Mouse (Mus musculus): ENCODE results near the gene Kcnh4. TPM values are rescaled to one million over a fixed set of nuclear protein-coding genes. Genes with fewer than 3 reads are reported as not detected.

Kcnh4 gene
- total RNA-seq, 1 experiment = 0.45 TPM

- peak; percentile 73 for DNase-seq (ENCODE audit: low read depth, low spot score)
- H3K27ac ChIP-seq (ENCODE audit: insufficient read depth, low read depth, low read length, poor library complexity, severe bottlenecking) = peak within 1 kb of the TSS; percentile 84
- no peaks in the 10 kb centered on the region for H3K9me3 ChIP-seq (ENCODE audit: control insufficient read depth, insufficient read depth, low read depth, low read length)
- peaks cover 39% of the 10 kb centered on the region for H3K36me3 ChIP-seq (ENCODE audit: control insufficient read depth, insufficient read depth, low read length, poor library complexity, severe bottlenecking)
- in situ Hi-C loops (cut with MboI; ENCODE audit: low sequenced_read_pairs in 2 of 2, unreplicated experiment in 2 of 2) = no loop called here
- TF ChIP-seq ZC3H11A (IDR thresholded peaks at IDR 0.05; ENCODE audit: borderline replicate concordance, low read depth, low read length) (no peak), ZNF384 (IDR thresholded peaks at IDR 0.05; ENCODE audit: low read depth, low read length) (no peak), MAFK (IDR thresholded peaks at IDR 0.05; ENCODE audit: insufficient read depth, low read depth, low read length) (no peak), HCFC1 (IDR thresholded peaks at IDR 0.05; ENCODE audit: borderline replicate concordance, insufficient read depth, low read length) (no peak; the same call in 1 of the 2 replicates), CHD2 (IDR thresholded peaks at IDR 0.05; ENCODE audit: low read depth, low read length) (no peak)
- peak within 1 kb of the TSS; percentile 72 for H3K9ac ChIP-seq (ENCODE audit: insufficient read depth, low read depth, low read length, poor library complexity, severe bottlenecking)
- H3K4me1 ChIP-seq (ENCODE audit: control insufficient read depth in 2 of 2, insufficient read depth in 2 of 2, low read length in 2 of 2, poor library complexity in 1 of 2) = peaks cover 2 to 16% of the 10 kb centered on the region in 2 experiments; a peak in 3 of 4 replicates
- H3K4me3 ChIP-seq (ENCODE audit: insufficient read depth in 1 of 2, low read depth in 1 of 2, low read length in 2 of 2, poor library complexity in 1 of 2, severe bottlenecking in 1 of 2) = peak within 1 kb of the TSS; percentile 85 to 94
These were observed 45.8 kb downstream of the Kcnh4 start, which contains the start of gene Hspb9 for GRCm38 (mm10) chr11:100713735-100714533. Gene Hspb9, plus strand, starts transcription at chr11:100713850.

- Histone ChIP-seq H3K4me3 (ENCODE audit: insufficient read depth in 1 of 2, low read depth in 1 of 2, low read length in 2 of 2, poor library complexity in 1 of 2, severe bottlenecking in 1 of 2) (peak overlapping the region; percentile 70 to 85), H3K4me1 (ENCODE audit: control insufficient read depth in 2 of 2, insufficient read depth in 2 of 2, low read length in 2 of 2, poor library complexity in 1 of 2) (peaks cover 2 to 12% of the 10 kb centered on the region in 2 experiments; a peak in 3 of 4 replicates), H3K36me3 (ENCODE audit: control insufficient read depth, insufficient read depth, low read length, poor library complexity, severe bottlenecking) (peaks cover 41% of the 10 kb centered on the region), H3K9me3 (ENCODE audit: control insufficient read depth, insufficient read depth, low read depth, low read length) (no peaks in the 10 kb centered on the region), H3K27ac (ENCODE audit: insufficient read depth, low read depth, low read length, poor library complexity, severe bottlenecking) (peak overlapping the region; percentile 84), H3K9ac (ENCODE audit: insufficient read depth, low read depth, low read length, poor library complexity, severe bottlenecking) (peak overlapping the region; percentile 55; the same call in 1 of the 2 replicates)
- in situ Hi-C loops (cut with MboI; ENCODE audit: low sequenced_read_pairs in 2 of 2, unreplicated experiment in 2 of 2) = no loop called here
- DNase-seq (ENCODE audit: low read depth, low spot score) = no peak
- TF ChIP-seq HCFC1 (IDR thresholded peaks at IDR 0.05; ENCODE audit: borderline replicate concordance, insufficient read depth, low read length) (no peak), CHD2 (IDR thresholded peaks at IDR 0.05; ENCODE audit: low read depth, low read length) (no peak), ZC3H11A (IDR thresholded peaks at IDR 0.05; ENCODE audit: borderline replicate concordance, low read depth, low read length) (no peak), ZNF384 (IDR thresholded peaks at IDR 0.05; ENCODE audit: low read depth, low read length) (no peak), MAFK (IDR thresholded peaks at IDR 0.05; ENCODE audit: insufficient read depth, low read depth, low read length) (no peak)
These were observed 46.6 kb downstream of the Kcnh4 start for GRCm38 (mm10) chr11:100713174-100713573.

- peak within 1 kb of the TSS; percentile 90 for H3K9ac ChIP-seq (ENCODE audit: insufficient read depth, low read depth, low read length, poor library complexity, severe bottlenecking)
- DNase-seq (ENCODE audit: low read depth, low spot score) = peak; percentile 71
- in situ Hi-C loops (cut with MboI; ENCODE audit: low sequenced_read_pairs in 2 of 2, unreplicated experiment in 2 of 2) = no loop called here
- TF ChIP-seq ZC3H11A (IDR thresholded peaks at IDR 0.05; ENCODE audit: borderline replicate concordance, low read depth, low read length) = no peak
- no peak for TF ChIP-seq CHD2 (IDR thresholded peaks at IDR 0.05; ENCODE audit: low read depth, low read length)
- TF ChIP-seq HCFC1 (IDR thresholded peaks at IDR 0.05; ENCODE audit: borderline replicate concordance, insufficient read depth, low read length) = peak; percentile 96
- TF ChIP-seq ZNF384 (IDR thresholded peaks at IDR 0.05; ENCODE audit: low read depth, low read length) = peak; percentile 85
- TF ChIP-seq MAFK (IDR thresholded peaks at IDR 0.05; ENCODE audit: insufficient read depth, low read depth, low read length) = no peak
- peaks cover 2 to 12% of the 10 kb centered on the region in 2 experiments; a peak in 3 of 4 replicates for H3K4me1 ChIP-seq (ENCODE audit: control insufficient read depth in 2 of 2, insufficient read depth in 2 of 2, low read length in 2 of 2, poor library complexity in 1 of 2)
- no peaks in the 10 kb centered on the region for H3K9me3 ChIP-seq (ENCODE audit: control insufficient read depth, insufficient read depth, low read depth, low read length)
- H3K27ac ChIP-seq (ENCODE audit: insufficient read depth, low read depth, low read length, poor library complexity, severe bottlenecking) = peak within 1 kb of the TSS; percentile 84
- peak within 1 kb of the TSS; percentile 85 to 94 for H3K4me3 ChIP-seq (ENCODE audit: insufficient read depth in 1 of 2, low read depth in 1 of 2, low read length in 2 of 2, poor library complexity in 1 of 2, severe bottlenecking in 1 of 2)
- H3K36me3 ChIP-seq (ENCODE audit: control insufficient read depth, insufficient read depth, low read length, poor library complexity, severe bottlenecking) = peaks cover 46% of the 10 kb centered on the region
These were observed 47.7 kb downstream of the Kcnh4 start, which contains the start of gene Kat2a for GRCm38 (mm10) chr11:100711783-100712615. Gene Kat2a, minus strand, starts transcription at chr11:100712465.

GRCm38 (mm10) chr11:100710977-100711376 lies 48.8 kb downstream of the Kcnh4 start:
- Histone ChIP-seq H3K4me1 (ENCODE audit: control insufficient read depth in 2 of 2, insufficient read depth in 2 of 2, low read length in 2 of 2, poor library complexity in 1 of 2) (peaks cover 2 to 12% of the 10 kb centered on the region in 2 experiments; a peak in 3 of 4 replicates), H3K36me3 (ENCODE audit: control insufficient read depth, insufficient read depth, low read length, poor library complexity, severe bottlenecking) (peaks cover 51% of the 10 kb centered on the region), H3K27ac (ENCODE audit: insufficient read depth, low read depth, low read length, poor library complexity, severe bottlenecking) (no peak overlapping the region), H3K9ac (ENCODE audit: insufficient read depth, low read depth, low read length, poor library complexity, severe bottlenecking) (peak overlapping the region; percentile 63; the same call in 1 of the 2 replicates), H3K9me3 (ENCODE audit: control insufficient read depth, insufficient read depth, low read depth, low read length) (no peaks in the 10 kb centered on the region), H3K4me3 (ENCODE audit: insufficient read depth in 1 of 2, low read depth in 1 of 2, low read length in 2 of 2, poor library complexity in 1 of 2, severe bottlenecking in 1 of 2) (no peak overlapping the region)
- TF ChIP-seq ZNF384 (IDR thresholded peaks at IDR 0.05; ENCODE audit: low read depth, low read length) (no peak), CHD2 (IDR thresholded peaks at IDR 0.05; ENCODE audit: low read depth, low read length) (no peak), ZC3H11A (IDR thresholded peaks at IDR 0.05; ENCODE audit: borderline replicate concordance, low read depth, low read length) (no peak), HCFC1 (IDR thresholded peaks at IDR 0.05; ENCODE audit: borderline replicate concordance, insufficient read depth, low read length) (no peak), MAFK (IDR thresholded peaks at IDR 0.05; ENCODE audit: insufficient read depth, low read depth, low read length) (no peak)
- in situ Hi-C loops (cut with MboI; ENCODE audit: low sequenced_read_pairs in 2 of 2, unreplicated experiment in 2 of 2) = no loop called here
- DNase-seq (ENCODE audit: low read depth, low spot score) = no peak

Data from ES-E14 (cell line).